Mouse (Mus musculus) heart, adult 8-10 months (tissue): ENCODE measurements around the gene Fryl. TPM values are rescaled to one million over a fixed set of nuclear protein-coding genes. Genes with fewer than 3 reads are reported as not detected.

Experiments used
- DNase-seq: peaks from one replicate; pipeline ENCODE4 v3.0.0; 2022; ENCODE audit warnings: low spot score
- total RNA-seq, 4 experiments: library from RNA; stranded (reverse); gene quantifications; 2 replicates each; pipeline ENCODE4 v1.2.4; 2022

Fryl gene
- total RNA-seq, 4 experiments from 2014 or later: 32.7 to 38.8 (median 35.1) TPM

GRCm38 (mm10) chr5:73257096-73257495 lies 677 bp upstream of the Fryl start:
- DNase-seq: no peak

- DNase-seq: peak; percentile 47
These were observed 833 bp downstream of the Fryl start for GRCm38 (mm10) chr5:73255321-73256251.

GRCm38 (mm10) chr5:73254660-73255059 lies 1.8 kb downstream of the Fryl start:
- no peak for DNase-seq

- DNase-seq: no peak
These were observed 3.7 kb downstream of the Fryl start for GRCm38 (mm10) chr5:73252739-73253138.

- DNase-seq: no peak
These were observed 7.1 kb downstream of the Fryl start for GRCm38 (mm10) chr5:73249341-73249740.

GRCm38 (mm10) chr5:73248211-73248610 lies 8.2 kb downstream of the Fryl start:
- no peak for DNase-seq

- no peak for DNase-seq
These were observed 10.0 kb downstream of the Fryl start for GRCm38 (mm10) chr5:73246414-73246813.

- DNase-seq: no peak
These were observed 12.0 kb downstream of the Fryl start for GRCm38 (mm10) chr5:73244403-73244802.

GRCm38 (mm10) chr5:73241966-73242365 lies 14.5 kb downstream of the Fryl start:
- no peak for DNase-seq

GRCm38 (mm10) chr5:73241332-73241731 lies 15.1 kb downstream of the Fryl start:
- DNase-seq: no peak

- DNase-seq: no peak
These were observed 16.0 kb downstream of the Fryl start for GRCm38 (mm10) chr5:73240391-73240790.

GRCm38 (mm10) chr5:73236894-73237334 lies 19.5 kb downstream of the Fryl start:
- DNase-seq: no peak

- DNase-seq: no peak
These were observed 21.2 kb downstream of the Fryl start for GRCm38 (mm10) chr5:73235201-73235600.

GRCm38 (mm10) chr5:73233018-73233881 lies 23.2 kb downstream of the Fryl start:
- no peak for DNase-seq

- no peak for DNase-seq
These were observed 24.2 kb downstream of the Fryl start for GRCm38 (mm10) chr5:73232267-73232666.

- DNase-seq: no peak
These were observed 24.6 kb downstream of the Fryl start for GRCm38 (mm10) chr5:73231835-73232234.

- no peak for DNase-seq
These were observed 26.2 kb downstream of the Fryl start for GRCm38 (mm10) chr5:73230171-73230570.

- peak; percentile 70 for DNase-seq
These were observed 27.0 kb downstream of the Fryl start for GRCm38 (mm10) chr5:73229467-73229866.

GRCm38 (mm10) chr5:73228291-73229049 lies 27.9 kb downstream of the Fryl start:
- no peak for DNase-seq

GRCm38 (mm10) chr5:73227518-73228101 lies 28.8 kb downstream of the Fryl start:
- DNase-seq: peak; percentile 48

GRCm38 (mm10) chr5:73223065-73223464 lies 33.4 kb downstream of the Fryl start:
- DNase-seq: no peak
